Mouse (Mus musculus) MEL (cell line): ENCODE measurements around the gene Mtif2. TPM values are rescaled to one million over a fixed set of nuclear protein-coding genes. Genes with fewer than 3 reads are reported as not detected.

Source experiments
- DNase-seq: peaks from one replicate; pipeline ENCODE4 v3.0.0; 2011; ENCODE audit warnings: low read depth, low spot score
- H3K27ac ChIP-seq: 2 replicates; pipeline ENCODE4 v1.5.1; 2012; ENCODE audit warnings: low read depth, mild to moderate bottlenecking, control low read depth, low read length, moderate library complexity; ENCODE audit not compliant: control insufficient read depth
- H3K27me3 ChIP-seq, 2 experiments: fragments of 150-350 bp in 1 of 2; sonication (generic) in 1 of 2; 2 replicates each; pipeline ENCODE4 v1.6.1; 2012; ENCODE audit warnings: low read length in 2 of 2, mild to moderate bottlenecking in 2 of 2, improper control_type of control experiment in 1 of 2, moderate library complexity in 1 of 2; ENCODE audit not compliant: insufficient read depth in 2 of 2, control insufficient read depth in 1 of 2
- H3K36me3 ChIP-seq, 2 experiments: 2 replicates each; pipeline ENCODE4 v1.6.1; 2012 to 2014; ENCODE audit warnings: low read length in 2 of 2, improper control_type of control experiment in 1 of 2, inconsistent platforms in 1 of 2, mild to moderate bottlenecking in 1 of 2; ENCODE audit not compliant: insufficient read depth in 2 of 2, control insufficient read depth in 1 of 2
- H3K4me1 ChIP-seq, 2 experiments: fragments of 150-350 bp in 1 of 2; sonication (generic) in 1 of 2; 2 replicates each; pipeline ENCODE4 v1.6.1; 2012; ENCODE audit warnings: low read length in 2 of 2, improper control_type of control experiment in 1 of 2, mild to moderate bottlenecking in 1 of 2; ENCODE audit not compliant: insufficient read depth in 2 of 2, control insufficient read depth in 1 of 2
- H3K4me3 ChIP-seq, 2 experiments: fragments of 150-350 bp in 1 of 2; sonication (generic) in 1 of 2; 2 replicates each; pipeline ENCODE4 v1.5.1; 2012; ENCODE audit warnings: low read depth in 2 of 2, low read length in 2 of 2, mild to moderate bottlenecking in 2 of 2, moderate library complexity in 2 of 2, control low read depth in 1 of 2, improper control_type of control experiment in 1 of 2; ENCODE audit not compliant: control insufficient read depth in 1 of 2, insufficient read depth in 1 of 2
- H3K79me2 ChIP-seq: 2 replicates; pipeline ENCODE4 v1.6.1; 2012; ENCODE audit warnings: mild to moderate bottlenecking, low read length, moderate library complexity; ENCODE audit not compliant: control insufficient read depth, poor library complexity, insufficient read depth
- H3K9ac ChIP-seq: 2 replicates; pipeline ENCODE4 v1.6.1; 2012; ENCODE audit warnings: low read depth, mild to moderate bottlenecking, control low read depth, low read length, moderate library complexity; ENCODE audit not compliant: control insufficient read depth, poor library complexity, severe bottlenecking
- H3K9me3 ChIP-seq: fragments of 150-350 bp; sonication (generic); replicated peaks from 2 replicates; pipeline ENCODE4 v1.6.1; 2012; ENCODE audit warnings: mild to moderate bottlenecking, low read length, improper control_type of control experiment, moderate library complexity; ENCODE audit not compliant: insufficient read depth
- BHLHE40 ChIP-seq: IDR thresholded peaks from 2 replicates; pipeline ENCODE4 v1.6.1; 2012; ENCODE audit warnings: low read depth, mild to moderate bottlenecking, inconsistent platforms, low read length, improper control_type of control experiment, borderline replicate concordance
- CHD1 ChIP-seq: IDR thresholded peaks from 2 replicates; pipeline ENCODE4 v1.6.1; 2012; ENCODE audit warnings: low read depth, mild to moderate bottlenecking, inconsistent platforms, low read length, improper control_type of control experiment
- CHD2 ChIP-seq: IDR thresholded peaks from 2 replicates; pipeline ENCODE4 v1.6.1; 2011; ENCODE audit warnings: low read length, improper control_type of control experiment
- CTCF ChIP-seq, 3 experiments: IDR thresholded peaks in 2 of 3; conservative IDR thresholded peaks in 1 of 3; 2 replicates each; pipeline ENCODE4 v1.5.1; 2011 to 2012; ENCODE audit warnings: low read length in 3 of 3, low read depth in 2 of 3, mild to moderate bottlenecking in 2 of 3, improper control_type of control experiment in 1 of 3, inconsistent platforms in 1 of 3, mixed read lengths in 1 of 3, moderate library complexity in 1 of 3; ENCODE audit not compliant: control insufficient read depth in 1 of 3, insufficient read depth in 1 of 3, poor library complexity in 1 of 3, severe bottlenecking in 1 of 3
- ELF1 ChIP-seq: IDR thresholded peaks from 2 replicates; pipeline ENCODE4 v1.6.1; 2014; ENCODE audit warnings: low read depth, mild to moderate bottlenecking, inconsistent platforms, low read length, improper control_type of control experiment, moderate library complexity
- ETS1 ChIP-seq: IDR thresholded peaks from 2 replicates; pipeline ENCODE4 v1.6.1; 2012; ENCODE audit warnings: low read depth, mild to moderate bottlenecking, inconsistent platforms, low read length, improper control_type of control experiment, moderate library complexity
- GABPA ChIP-seq: IDR thresholded peaks from 2 replicates; pipeline ENCODE4 v1.6.1; 2012; ENCODE audit warnings: low read depth, mild to moderate bottlenecking, inconsistent platforms, low read length, improper control_type of control experiment, moderate library complexity
- GATA1 ChIP-seq: IDR thresholded peaks from 2 replicates; pipeline ENCODE4 v1.6.1; 2011; ENCODE audit warnings: low read depth, low read length, improper control_type of control experiment
- HCFC1 ChIP-seq: IDR thresholded peaks from 2 replicates; pipeline ENCODE4 v1.6.1; 2012; ENCODE audit warnings: low read depth, mild to moderate bottlenecking, inconsistent platforms, low read length, improper control_type of control experiment, moderate library complexity
- KAT2A ChIP-seq: conservative IDR thresholded peaks from 2 replicates; pipeline ENCODE4 v1.6.1; 2012; ENCODE audit warnings: low read depth, low read length, improper control_type of control experiment, inconsistent platforms
- MAZ ChIP-seq: IDR thresholded peaks from 2 replicates; pipeline ENCODE4 v1.6.1; 2012; ENCODE audit warnings: low read depth, mild to moderate bottlenecking, inconsistent platforms, low read length, improper control_type of control experiment
- MEF2A ChIP-seq: IDR thresholded peaks from 2 replicates; pipeline ENCODE4 v1.6.1; 2014; ENCODE audit warnings: low read depth, mild to moderate bottlenecking, inconsistent platforms, low read length, improper control_type of control experiment; ENCODE audit not compliant: poor library complexity, insufficient replicate concordance, severe bottlenecking; ENCODE audit errors: extremely low read depth
- MXI1 ChIP-seq: IDR thresholded peaks from 2 replicates; pipeline ENCODE4 v1.6.1; 2011; ENCODE audit warnings: mild to moderate bottlenecking, low read depth, low read length, improper control_type of control experiment
- NRF1 ChIP-seq: IDR thresholded peaks from 2 replicates; pipeline ENCODE4 v1.6.1; 2014; ENCODE audit warnings: low read depth, mild to moderate bottlenecking, inconsistent platforms, low read length, improper control_type of control experiment, moderate library complexity; ENCODE audit not compliant: poor library complexity, insufficient read depth, severe bottlenecking
- POLR2A ChIP-seq, 2 experiments: IDR thresholded peaks; 2 replicates each; pipeline ENCODE4 v1.6.1; 2011 to 2012; ENCODE audit warnings: low read length in 2 of 2, mild to moderate bottlenecking in 2 of 2, control low read depth in 1 of 2, improper control_type of control experiment in 1 of 2, low read depth in 1 of 2, moderate library complexity in 1 of 2; ENCODE audit not compliant: control insufficient read depth in 1 of 2, insufficient read depth in 1 of 2, poor library complexity in 1 of 2
- POLR2AphosphoS2 ChIP-seq: IDR thresholded peaks from 2 replicates; pipeline ENCODE4 v1.6.1; 2011; ENCODE audit warnings: low read length, improper control_type of control experiment
- POLR2AphosphoS5 ChIP-seq: IDR thresholded peaks from 2 replicates; pipeline ENCODE4 v1.6.1; 2012; ENCODE audit warnings: low read depth, borderline replicate concordance, mild to moderate bottlenecking, inconsistent platforms, low read length, moderate library complexity, mixed read lengths
- SIN3A ChIP-seq: IDR thresholded peaks from 2 replicates; pipeline ENCODE4 v1.6.1; 2012; ENCODE audit warnings: low read length, improper control_type of control experiment, inconsistent platforms
- SMC3 ChIP-seq: IDR thresholded peaks from 2 replicates; pipeline ENCODE4 v1.6.1; 2011; ENCODE audit warnings: low read depth, low read length, improper control_type of control experiment
- TAL1 ChIP-seq: IDR thresholded peaks from 2 replicates; pipeline ENCODE4 v1.6.1; 2012; ENCODE audit warnings: mild to moderate bottlenecking, inconsistent platforms, low read length, moderate library complexity, mixed read lengths
- UBTF ChIP-seq: IDR thresholded peaks from 2 replicates; pipeline ENCODE4 v1.6.1; 2012; ENCODE audit warnings: low read depth, mild to moderate bottlenecking, inconsistent platforms, low read length, improper control_type of control experiment, moderate library complexity, borderline replicate concordance; ENCODE audit not compliant: insufficient read depth
- USF1 ChIP-seq: IDR thresholded peaks from 2 replicates; pipeline ENCODE4 v1.6.1; 2014; ENCODE audit warnings: low read depth, mild to moderate bottlenecking, inconsistent platforms, low read length, improper control_type of control experiment, moderate library complexity
- USF2 ChIP-seq, 2 experiments: IDR thresholded peaks; 2 replicates each; pipeline ENCODE4 v1.6.1; 2011 to 2012; ENCODE audit warnings: improper control_type of control experiment in 2 of 2, low read length in 2 of 2, borderline replicate concordance in 1 of 2, inconsistent platforms in 1 of 2, low read depth in 1 of 2, mild to moderate bottlenecking in 1 of 2; ENCODE audit not compliant: insufficient read depth in 1 of 2
- ZKSCAN1 ChIP-seq: IDR thresholded peaks from 2 replicates; pipeline ENCODE4 v1.6.1; 2012; ENCODE audit warnings: low read depth, mild to moderate bottlenecking, inconsistent platforms, low read length, improper control_type of control experiment, moderate library complexity
- ZMIZ1 ChIP-seq: IDR thresholded peaks from 2 replicates; pipeline ENCODE4 v1.6.1; 2012; ENCODE audit warnings: low read depth, mild to moderate bottlenecking, inconsistent platforms, low read length, improper control_type of control experiment, moderate library complexity
- polyA plus RNA-seq, 2 experiments: library from polyadenylated mRNA; stranded (reverse) in 1 of 2; unstranded in 1 of 2; fragments of >175 nt in 1 of 2; fragments of >200 nt in 1 of 2; gene quantifications; 2 replicates each; pipeline versions ENCODE4 v1.2.1 to v1.2.4; 2012; ENCODE audit warnings: low replicate concordance in 2 of 2, low read depth in 1 of 2; ENCODE audit not compliant: insufficient read length in 2 of 2, insufficient read depth in 1 of 2, missing spikeins in 1 of 2
- total RNA-seq: library from RNA; depleted of rRNA; stranded (reverse); fragments of 300-350 nt; gene quantifications from 2 replicates; pipeline ENCODE4 v1.2.3, GENCODE M21; 2012

Mtif2 gene
- total and polyA plus RNA-seq, 3 experiments = 22.5 to 161 (median 32.7) TPM

DNA sequence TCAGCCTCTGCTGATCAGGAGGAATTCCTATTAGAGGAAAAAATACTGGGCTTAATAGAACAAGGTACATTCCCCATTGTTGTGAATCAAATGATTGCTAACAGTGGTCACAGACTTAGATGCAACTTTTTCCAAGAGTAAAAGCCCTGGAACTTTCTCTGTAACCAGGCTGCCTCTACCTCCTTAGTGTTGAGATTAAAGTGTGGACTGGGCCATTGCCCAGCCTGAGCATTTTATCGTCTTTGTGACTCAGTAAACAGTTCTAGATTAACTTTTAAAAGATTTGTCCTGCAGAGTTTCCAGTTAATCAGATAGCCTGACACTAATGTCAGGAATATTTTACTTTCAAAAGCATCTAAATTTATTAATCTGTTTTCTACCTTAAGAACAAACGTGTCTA is 20.6 kb downstream of the Mtif2 start (continued):
- TF ChIP-seq TAL1 = no peak
- no peak for TF ChIP-seq USF1
- TF ChIP-seq ELF1 = 0 out of 2 replicates have a peak, but pooled peaks have one; percentile 11
- no peak for TF ChIP-seq HCFC1

DNA sequence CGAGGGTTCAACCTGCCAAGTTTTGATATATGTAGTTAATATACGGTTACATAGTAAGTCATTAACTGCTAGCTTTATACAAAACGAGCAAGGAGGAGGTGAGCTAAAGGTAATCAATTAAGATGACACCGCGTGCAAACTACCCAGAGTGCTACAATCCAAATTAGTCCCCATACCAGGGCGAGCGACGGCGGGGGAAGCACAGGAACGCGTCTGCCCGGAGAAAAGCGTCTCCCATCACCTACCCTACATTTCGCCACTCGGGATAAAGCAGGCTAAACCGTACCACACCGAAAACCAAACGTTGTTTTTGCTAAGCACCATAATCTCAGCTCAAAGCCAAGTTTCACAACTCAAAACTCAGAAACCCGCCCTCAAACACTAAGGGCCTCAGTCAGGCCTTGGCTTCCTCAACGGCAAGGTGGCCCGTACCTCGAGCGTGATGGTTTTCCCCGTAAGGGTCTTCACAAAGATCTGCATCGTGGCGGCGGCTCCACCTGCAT is 21.1 kb downstream of the Mtif2 start:
- TF ChIP-seq MXI1 = no peak
- peak; percentile 14; the same call in 1 of the 2 replicates for TF ChIP-seq SMC3
- no peak for TF ChIP-seq GABPA
- TF ChIP-seq POLR2AphosphoS5 = peak; percentile 74; the same call in 1 of the 2 replicates
- no peak for TF ChIP-seq BHLHE40
- no peak; the same call in 1 of the 2 replicates for TF ChIP-seq SIN3A
- TF ChIP-seq UBTF = 0 out of 2 replicates have a peak, but pooled peaks have one; percentile 56
- TF ChIP-seq NRF1 = no peak
- peak; percentile 50; the same call in 1 of the 2 replicates for TF ChIP-seq POLR2AphosphoS2
- no peak for TF ChIP-seq USF1
- no peak for TF ChIP-seq GATA1
- TF ChIP-seq CHD1 = peak; percentile 83
- no peak for TF ChIP-seq KAT2A
- peak; percentile 7 to 69; a peak in 3 of 4 replicates for TF ChIP-seq POLR2A (IDR thresholded peaks at IDR 0.05; ENCODE audit: control insufficient read depth in 1 of 2, insufficient read depth in 1 of 2, low read depth in 1 of 2, low read length in 2 of 2, poor library complexity in 1 of 2)
- peaks cover 26% of the 10 kb centered on the region for H3K79me2 ChIP-seq
- no peak for DNase-seq
- peak overlapping the region; percentile 95 for H3K27ac ChIP-seq
- H3K36me3 ChIP-seq = peaks cover 26 to 33% of the 10 kb centered on the region in 2 experiments
- H3K4me3 ChIP-seq = peak overlapping the region; percentile 75 to 99
- no peaks in the 10 kb centered on the region for H3K27me3 ChIP-seq
- H3K4me1 ChIP-seq = peaks cover 4 to 17% of the 10 kb centered on the region in 2 experiments
- peak overlapping the region; percentile 97 for H3K9ac ChIP-seq
- H3K9me3 ChIP-seq = no peaks in the 10 kb centered on the region

DNA sequence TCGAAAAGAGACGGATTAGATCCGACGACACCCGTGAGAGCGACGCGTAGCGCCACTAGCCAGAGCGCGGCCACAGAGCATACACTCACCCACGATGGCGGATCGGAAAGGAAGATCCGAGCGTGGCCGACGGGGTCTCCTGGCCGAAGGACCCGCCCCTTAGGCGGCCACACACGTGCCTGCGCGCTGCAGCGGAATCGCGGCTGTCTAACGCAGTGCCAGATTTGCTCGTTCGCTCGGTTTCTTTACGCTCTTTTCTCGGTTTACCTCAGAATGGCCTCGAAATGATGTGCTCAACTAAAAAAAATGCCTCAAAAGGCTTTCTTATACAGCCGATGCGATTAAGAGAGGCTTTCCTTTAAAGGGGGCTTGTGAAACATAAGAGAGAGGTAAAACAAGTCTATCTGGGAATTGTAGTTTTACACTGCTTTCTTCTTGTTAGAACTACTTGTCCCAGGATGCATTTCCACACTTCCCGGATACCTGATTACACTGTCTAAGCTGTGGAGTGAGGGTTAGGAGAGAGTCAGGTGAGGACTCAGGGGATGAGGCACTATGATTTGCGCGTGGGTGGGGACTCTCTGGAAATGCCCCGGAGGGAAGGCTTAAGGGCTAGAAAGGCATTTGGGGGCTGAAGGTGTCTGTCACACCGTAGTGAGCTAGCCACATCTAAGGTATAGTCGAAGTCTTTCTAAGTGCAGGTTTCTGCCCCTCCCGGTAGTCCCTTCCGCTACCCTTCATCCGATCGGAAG is 21.7 kb downstream of the Mtif2 start, which contains the start of the genes Clhc1 and Rps27a:
TSS of gene Clhc1 (plus strand) at position 199 of the 752 bp plus-strand sequence.
TSS of gene Rps27a (minus strand) at position 358 of the 752 bp plus-strand sequence.
- Histone ChIP-seq H3K4me3 (peak within 1 kb of the TSS; percentile 75 to 99), H3K27ac (peak within 1 kb of the TSS; percentile 95), H3K9ac (peak within 1 kb of the TSS; percentile 97), H3K36me3 (peaks cover 26 to 33% of the 10 kb centered on the region in 2 experiments), H3K4me1 (peaks cover 4 to 17% of the 10 kb centered on the region in 2 experiments), H3K9me3 (no peaks in the 10 kb centered on the region), H3K79me2 (peaks cover 26% of the 10 kb centered on the region), H3K27me3 (no peaks in the 10 kb centered on the region)
- DNase-seq = peak; percentile 98
- TF ChIP-seq MAZ (peak; percentile 88; the same call in 1 of the 2 replicates), TAL1 (no peak), USF1 (peak; percentile 63), ZKSCAN1 (no peak), HCFC1 (peak; percentile 93), USF2 (IDR thresholded peaks at IDR 0.05; ENCODE audit: borderline replicate concordance in 1 of 2, insufficient read depth in 1 of 2, low read depth in 1 of 2, low read length in 2 of 2) (no peak), NRF1 (0 out of 2 replicates have a peak, but pooled peaks have one; percentile 4), ETS1 (peak; percentile 43; the same call in 1 of the 2 replicates), ZMIZ1 (peak; percentile 86), ELF1 (peak; percentile 99), POLR2AphosphoS5 (peak; percentile 85; the same call in 1 of the 2 replicates), MEF2A (no peak), POLR2A (IDR thresholded peaks at IDR 0.05; ENCODE audit: control insufficient read depth in 1 of 2, insufficient read depth in 1 of 2, low read depth in 1 of 2, low read length in 2 of 2, poor library complexity in 1 of 2) (peak; percentile 91 to 97), CTCF (IDR thresholded peaks at IDR 0.05 in 2 of 3, conservative IDR thresholded peaks at IDR 0.05 in 1 of 3; ENCODE audit: control insufficient read depth in 1 of 3, insufficient read depth in 1 of 3, low read depth in 2 of 3, low read length in 3 of 3, poor library complexity in 1 of 3, severe bottlenecking in 1 of 3) (no peak), CHD2 (no peak)
